Mouse (Mus musculus) neural tube, embryonic 13.5 days (tissue): Measurements from ENCODE around the gene Lonp1. TPM values are rescaled to one million over a fixed set of nuclear protein-coding genes. Genes with fewer than 3 reads are reported as not detected.

Experiments used
- ATAC-seq: fragments of 200-750 bp; cut with Nextera tagmentation; 2 replicates; pipeline ENCODE4 v1.8.0; 2017; ENCODE audit warnings: low read depth, mild to moderate bottlenecking, moderate TSS enrichment, moderate library complexity
- H3K27ac ChIP-seq: fragments of 300-500 bp; sonication (generic); replicated peaks from 2 replicates; pipeline ENCODE4 v1.5.1; 2015; ENCODE audit warnings: moderate library complexity, mild to moderate bottlenecking, inconsistent platforms
- H3K27me3 ChIP-seq: fragments of 300-500 bp; sonication (generic); 2 replicates; pipeline ENCODE4 v1.6.1; 2015; ENCODE audit warnings: mild to moderate bottlenecking, inconsistent platforms
- H3K36me3 ChIP-seq: fragments of 300-500 bp; sonication (generic); 2 replicates; pipeline ENCODE4 v1.6.1; 2015; ENCODE audit warnings: mild to moderate bottlenecking, inconsistent platforms
- H3K4me1 ChIP-seq: fragments of 300-500 bp; sonication (generic); replicated peaks from 2 replicates; pipeline ENCODE4 v1.6.1; 2015; ENCODE audit warnings: inconsistent platforms
- H3K4me2 ChIP-seq: fragments of 300-500 bp; sonication (generic); 2 replicates; pipeline ENCODE4 v1.6.1; 2015; ENCODE audit warnings: inconsistent platforms, mild to moderate bottlenecking, moderate library complexity
- H3K4me3 ChIP-seq: fragments of 300-500 bp; sonication (generic); 2 replicates; pipeline ENCODE4 v1.5.1; 2015; ENCODE audit warnings: mild to moderate bottlenecking, inconsistent platforms
- H3K9ac ChIP-seq: fragments of 300-500 bp; sonication (generic); 2 replicates; pipeline ENCODE4 v1.6.1; 2015; ENCODE audit warnings: moderate library complexity, mild to moderate bottlenecking, inconsistent platforms
- H3K9me3 ChIP-seq: fragments of 300-500 bp; sonication (generic); 2 replicates; pipeline ENCODE4 v1.6.1; 2016; ENCODE audit warnings: inconsistent platforms
- WGBS: fragments of 180-500 bp; shearing (Covaris S2); methylation state at CpG from one replicate; pipeline ENCODE4 v1.1.7; 2015; 5-methylcytosine and 5-hydroxymethylcytosine counted together
- polyA plus RNA-seq: library from polyadenylated mRNA; unstranded; fragments of >200 nt; fragmentation: Nextera tagmentation; extraction: Ambion mirVana; gene quantifications from 2 replicates; pipeline ENCODE4 v1.2.1, GENCODE M21; 2015

Gene Lonp1
- polyA plus RNA-seq: 40.4 and 44.2 TPM in 2 replicates

GRCm38 (mm10) chr17:56626754-56627470 is at the start of gene Lonp1:
Gene Lonp1, minus strand, starts transcription at chr17:56626887.
- H3K4me2 ChIP-seq: peak within 1 kb of the TSS; percentile 93
- H3K27ac ChIP-seq: peak within 1 kb of the TSS; percentile 80
- peak within 1 kb of the TSS; percentile 87 for H3K4me3 ChIP-seq
- peak; percentile 92 for ATAC-seq
- H3K27me3 ChIP-seq: 0 out of 2 replicates have a peak, but pooled peaks cover 3% of the 10 kb centered on the region
- peak within 1 kb of the TSS; percentile 86 for H3K9ac ChIP-seq
- H3K36me3 ChIP-seq: peaks cover 27% of the 10 kb centered on the region
- peaks cover 27% of the 10 kb centered on the region for H3K4me1 ChIP-seq
- H3K9me3 ChIP-seq: no peaks in the 10 kb centered on the region
- under 1% methylated on average over 51 of the region's 51 CpGs for WGBS

GRCm38 (mm10) chr17:56673647-56674416 is 47.1 kb upstream of the Lonp1 start:
- peak overlapping the region; percentile 88 for H3K27ac ChIP-seq
- peak overlapping the region; percentile 97 for H3K4me3 ChIP-seq
- H3K4me2 ChIP-seq: peak overlapping the region; percentile 89
- H3K4me1 ChIP-seq: peaks cover 39% of the 10 kb centered on the region
- peak overlapping the region; percentile 96 for H3K9ac ChIP-seq
- no peaks in the 10 kb centered on the region for H3K9me3 ChIP-seq
- peaks cover 23% of the 10 kb centered on the region for H3K36me3 ChIP-seq
- 2% methylated on average over 36 of the region's 37 CpGs for WGBS
- H3K27me3 ChIP-seq: no peaks in the 10 kb centered on the region
- ATAC-seq: no peak; the same call in 1 of the 2 replicates

DNA sequence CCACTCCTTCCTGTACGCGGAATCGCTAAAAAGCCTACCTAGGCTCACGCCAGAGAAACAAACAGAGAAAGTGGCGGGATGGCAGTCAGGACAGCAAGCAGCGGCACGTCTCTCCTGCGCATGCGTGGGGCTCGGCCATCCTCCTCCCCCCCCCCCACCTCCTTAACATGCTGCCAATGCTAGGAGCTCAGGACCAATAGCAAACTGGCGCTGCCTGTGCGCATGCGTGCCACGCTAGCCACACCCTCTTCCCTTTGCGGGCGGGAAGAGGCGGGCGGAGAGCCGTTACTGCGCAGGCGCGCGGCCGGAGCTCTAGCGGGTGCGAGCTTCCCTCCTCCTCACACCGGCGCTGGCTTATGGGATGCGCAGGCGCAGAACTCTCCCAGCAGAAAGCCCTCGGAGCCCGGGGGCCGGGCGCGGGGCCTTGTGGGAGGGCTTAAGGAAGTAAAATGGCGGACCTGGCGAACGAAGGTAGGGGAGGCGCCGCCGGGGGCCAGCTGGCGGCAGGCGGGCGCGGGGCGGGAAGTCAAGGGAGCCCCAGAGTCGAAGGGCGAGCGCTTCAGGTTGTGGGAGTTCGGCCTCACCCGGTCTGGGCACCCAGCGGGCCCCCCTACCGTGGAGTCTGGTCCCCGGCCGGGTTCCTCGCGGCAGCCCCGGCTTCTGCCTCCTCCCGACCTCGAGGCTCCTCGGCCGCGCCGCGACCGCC is 46.4 kb upstream of the Lonp1 start, which contains the start of gene Ranbp3:
Ranbp3 (plus strand) TSS at position 354 of the 706 bp plus-strand sequence.
- peaks cover 6% of the 10 kb centered on the region for H3K27me3 ChIP-seq
- H3K27ac ChIP-seq: peak within 1 kb of the TSS; percentile 88
- WGBS: under 1% methylated on average over 66 of the region's 66 CpGs
- peaks cover 23% of the 10 kb centered on the region for H3K36me3 ChIP-seq
- peak within 1 kb of the TSS; percentile 89 for H3K4me2 ChIP-seq
- H3K4me1 ChIP-seq: peaks cover 44% of the 10 kb centered on the region
- peak within 1 kb of the TSS; percentile 97 for H3K4me3 ChIP-seq
- peak; percentile 82 for ATAC-seq
- H3K9me3 ChIP-seq: no peaks in the 10 kb centered on the region
- H3K9ac ChIP-seq: peak within 1 kb of the TSS; percentile 96

GRCm38 (mm10) chr17:56669766-56670165 is 43.1 kb upstream of the Lonp1 start:
- no peak overlapping the region for H3K9ac ChIP-seq
- ATAC-seq: no peak

DNA sequence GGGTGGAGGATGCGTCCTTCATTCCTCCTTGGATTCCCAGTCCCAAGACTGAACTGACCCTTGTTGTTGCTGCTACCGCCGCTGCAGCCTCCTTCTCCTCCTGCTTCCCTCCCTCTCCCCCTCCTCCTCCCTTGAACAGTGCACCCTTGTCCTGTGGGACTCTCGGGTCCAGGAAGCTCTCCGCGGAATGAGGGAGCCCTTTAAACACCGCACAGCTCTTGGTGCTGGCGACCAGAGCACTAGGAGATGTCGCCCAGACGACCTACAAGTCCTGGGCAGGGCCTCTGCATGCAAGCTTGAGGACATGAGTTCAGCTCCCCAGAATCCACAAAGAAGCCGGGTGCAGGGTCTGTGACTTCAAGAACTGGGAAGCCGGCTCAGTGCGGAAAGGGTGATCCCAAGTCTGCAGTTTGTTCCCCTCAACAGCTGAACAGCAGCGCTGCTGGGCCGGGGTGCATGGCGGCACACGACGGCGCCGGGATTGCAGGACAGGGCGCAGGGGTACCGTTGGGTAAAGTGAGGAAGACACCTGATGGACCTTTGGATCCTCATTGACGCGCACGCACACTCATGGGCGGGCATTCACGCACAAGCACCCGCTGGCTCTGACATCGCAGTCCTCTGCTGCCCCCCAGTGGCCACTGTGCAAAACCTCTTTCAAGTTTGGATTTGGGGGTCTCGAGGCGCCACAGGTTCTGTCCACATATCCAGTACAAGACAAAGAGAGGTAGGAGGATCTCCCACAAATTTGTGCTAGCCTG is 41.9 kb upstream of the Lonp1 start:
- Histone ChIP-seq H3K9ac (peak overlapping the region; percentile 60), H3K4me3 (peak overlapping the region; percentile 38), H3K27ac (no peak overlapping the region), H3K4me2 (peak overlapping the region; percentile 72), H3K9me3 (no peaks in the 10 kb centered on the region), H3K36me3 (no peaks in the 10 kb centered on the region), H3K4me1 (peaks cover 20% of the 10 kb centered on the region), H3K27me3 (peaks cover 17% of the 10 kb centered on the region)
- 0 out of 2 replicates have a peak, but pooled peaks have one; percentile 4 for ATAC-seq
- WGBS: 5% methylated on average over 31 of the region's 31 CpGs

More at GRCm38 (mm10) chr17:56669766-56670165, 43.1 kb upstream of the Lonp1 start:
- H3K4me1 ChIP-seq: peaks cover 19% of the 10 kb centered on the region
- H3K36me3 ChIP-seq: no peaks in the 10 kb centered on the region
- 89% methylated on average over 8 of the region's 8 CpGs for WGBS
- no peak overlapping the region for H3K27ac ChIP-seq
- no peak overlapping the region for H3K4me2 ChIP-seq
- peaks cover 17% of the 10 kb centered on the region for H3K27me3 ChIP-seq
- no peaks in the 10 kb centered on the region for H3K9me3 ChIP-seq
- no peak overlapping the region for H3K4me3 ChIP-seq

DNA sequence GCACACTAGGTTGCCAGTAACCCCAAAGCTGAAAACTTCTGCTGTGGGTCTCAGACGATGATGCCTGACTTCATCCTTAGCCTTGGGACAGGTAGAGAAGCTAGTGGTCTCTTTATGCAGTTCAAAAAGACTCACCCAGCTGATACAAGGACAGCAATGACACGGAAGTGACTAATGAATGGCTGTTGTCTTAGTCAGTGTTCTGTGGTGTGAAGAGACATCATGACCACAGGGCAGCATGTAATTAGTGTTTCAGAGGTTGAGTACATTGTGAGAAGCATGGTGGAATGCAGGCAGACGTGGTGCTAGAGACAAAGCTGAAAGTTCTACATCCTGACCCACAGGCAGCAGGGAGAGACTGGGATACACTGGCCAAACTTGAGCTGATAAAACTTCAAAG is 40.9 kb upstream of the Lonp1 start:
- no peaks in the 10 kb centered on the region for H3K36me3 ChIP-seq
- WGBS: 82% methylated on average over 3 of the region's 3 CpGs
- peaks cover 17% of the 10 kb centered on the region for H3K27me3 ChIP-seq

DNA sequence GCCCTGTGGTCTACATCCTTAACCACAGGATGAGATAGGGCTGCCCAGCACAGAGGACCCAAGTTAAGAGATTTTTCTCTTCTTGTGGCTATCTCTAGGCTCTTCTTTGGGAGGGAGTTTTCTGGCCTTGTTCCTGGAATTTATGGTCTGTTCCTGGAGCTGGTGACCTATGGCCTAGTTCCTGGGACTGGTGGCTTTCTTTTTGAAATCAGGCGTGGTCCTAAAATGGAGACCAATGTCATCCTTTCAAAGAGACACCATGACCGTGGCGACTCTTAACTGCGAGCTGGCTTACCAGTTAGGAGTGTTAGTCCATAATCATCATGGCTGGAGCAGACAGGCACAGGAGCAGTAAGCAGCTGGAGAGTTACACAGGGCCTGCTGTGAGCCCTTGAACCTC is 39.7 kb upstream of the Lonp1 start:
- no peaks in the 10 kb centered on the region for H3K36me3 ChIP-seq
- ATAC-seq: no peak
- H3K9me3 ChIP-seq: no peaks in the 10 kb centered on the region
- peaks cover 17% of the 10 kb centered on the region for H3K27me3 ChIP-seq
- H3K27ac ChIP-seq: no peak overlapping the region
- no peak overlapping the region for H3K9ac ChIP-seq
- H3K4me1 ChIP-seq: peaks cover 15% of the 10 kb centered on the region; the same call in 1 of the 2 replicates
- no peak overlapping the region for H3K4me2 ChIP-seq
- whole genome bisulfite sequencing: 90% methylated on average over 4 of the region's 4 CpGs
- no peak overlapping the region for H3K4me3 ChIP-seq

More for the DNA sequence above, 40.9 kb upstream of the Lonp1 start:
- ATAC-seq: no peak
- H3K4me3 ChIP-seq: no peak overlapping the region
- H3K27ac ChIP-seq: no peak overlapping the region
- no peaks in the 10 kb centered on the region for H3K9me3 ChIP-seq
- no peak overlapping the region for H3K4me2 ChIP-seq
- no peak overlapping the region for H3K9ac ChIP-seq
- H3K4me1 ChIP-seq: peaks cover 19% of the 10 kb centered on the region

DNA sequence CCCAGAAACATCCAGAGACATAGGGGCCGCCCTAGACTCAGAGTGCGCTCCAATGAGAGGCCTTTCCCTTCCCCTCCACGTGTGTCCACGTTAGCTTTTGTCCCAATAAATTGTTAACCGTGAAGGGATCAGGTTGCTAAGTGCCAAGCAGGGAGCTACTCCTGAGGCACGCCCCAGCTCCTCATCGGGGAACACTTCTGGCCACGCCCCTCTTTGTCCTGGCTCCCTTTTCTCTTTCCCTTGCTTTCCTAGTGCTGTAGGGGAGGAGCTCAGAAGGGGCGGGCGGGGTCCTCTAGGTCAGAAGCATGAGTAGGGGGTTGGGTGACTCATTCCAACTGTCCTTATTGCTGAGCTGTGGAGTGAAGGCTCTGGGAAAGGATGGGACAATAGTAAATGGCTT is 37.6 kb upstream of the Lonp1 start:
- Histone ChIP-seq H3K27me3 (peaks cover 17% of the 10 kb centered on the region), H3K9ac (no peak overlapping the region), H3K9me3 (no peaks in the 10 kb centered on the region), H3K36me3 (no peaks in the 10 kb centered on the region), H3K4me1 (peaks cover 15% of the 10 kb centered on the region; the same call in 1 of the 2 replicates), H3K27ac (no peak overlapping the region), H3K4me3 (no peak overlapping the region), H3K4me2 (peak overlapping the region; percentile 3; the same call in 1 of the 2 replicates)
- WGBS: 5% methylated on average over 10 of the region's 10 CpGs
- ATAC-seq: no peak

GRCm38 (mm10) chr17:56663659-56664058 is 37.0 kb upstream of the Lonp1 start:
- no peaks in the 10 kb centered on the region for H3K36me3 ChIP-seq
- peak overlapping the region; percentile 3; the same call in 1 of the 2 replicates for H3K4me2 ChIP-seq
- H3K4me3 ChIP-seq: no peak overlapping the region
- H3K9me3 ChIP-seq: no peaks in the 10 kb centered on the region
- ATAC-seq: no peak
- no peak overlapping the region for H3K27ac ChIP-seq
- peaks cover 16% of the 10 kb centered on the region for H3K27me3 ChIP-seq
- H3K9ac ChIP-seq: 0 out of 2 replicates have a peak overlapping the region, but pooled peaks have one; percentile 2
- whole genome bisulfite sequencing: 62% methylated on average over 3 of the region's 3 CpGs
- peaks cover 15% of the 10 kb centered on the region; the same call in 1 of the 2 replicates for H3K4me1 ChIP-seq

- 88% methylated on average over 6 of the region's 6 CpGs for WGBS
- Histone ChIP-seq H3K9ac (no peak overlapping the region), H3K27me3 (no peaks in the 10 kb centered on the region), H3K4me1 (0 out of 2 replicates have a peak, but pooled peaks cover 8% of the 10 kb centered on the region), H3K36me3 (no peaks in the 10 kb centered on the region), H3K27ac (no peak overlapping the region), H3K9me3 (no peaks in the 10 kb centered on the region), H3K4me3 (no peak overlapping the region), H3K4me2 (no peak overlapping the region)
- ATAC-seq: no peak
Observed at GRCm38 (mm10) chr17:56656171-56656570, 29.5 kb upstream of the Lonp1 start.

GRCm38 (mm10) chr17:56655311-56655710 is 28.6 kb upstream of the Lonp1 start:
- H3K4me3 ChIP-seq: no peak overlapping the region
- H3K27me3 ChIP-seq: no peaks in the 10 kb centered on the region
- H3K36me3 ChIP-seq: no peaks in the 10 kb centered on the region
- H3K4me2 ChIP-seq: no peak overlapping the region
- no peaks in the 10 kb centered on the region for H3K9me3 ChIP-seq
- 79% methylated on average over 3 of the region's 3 CpGs for WGBS
- no peak for ATAC-seq
- 0 out of 2 replicates have a peak, but pooled peaks cover 8% of the 10 kb centered on the region for H3K4me1 ChIP-seq
- H3K9ac ChIP-seq: no peak overlapping the region
- H3K27ac ChIP-seq: no peak overlapping the region
